Mouse (Mus musculus) stomach, embryonic 14.5 days (tissue): ENCODE measurements around the gene Bpifa5. TPM values are rescaled to one million over a fixed set of nuclear protein-coding genes. Genes with fewer than 3 reads are reported as not detected.

Experiments used
- ATAC-seq: fragments of 200-750 bp; cut with Nextera tagmentation; 2 replicates; pipeline ENCODE4 v1.8.0; 2017; ENCODE audit warnings: low read depth, moderate TSS enrichment; ENCODE audit not compliant: insufficient number of reproducible peaks, insufficient read depth, low FRiP score
- H3K27ac ChIP-seq: fragments of 300-500 bp; sonication (generic); 2 replicates; pipeline ENCODE4 v1.5.1; 2014; ENCODE audit warnings: mild to moderate bottlenecking, low read length, moderate library complexity, mixed read lengths
- H3K27me3 ChIP-seq: fragments of 300-500 bp; sonication (generic); 2 replicates; pipeline ENCODE4 v1.6.1; 2014; ENCODE audit warnings: low read length, control low read depth, mixed read lengths; ENCODE audit not compliant: control insufficient read depth, insufficient read depth
- H3K36me3 ChIP-seq: fragments of 300-500 bp; sonication (generic); 2 replicates; pipeline ENCODE4 v1.6.1; 2014; ENCODE audit warnings: mild to moderate bottlenecking, control low read depth, low read length, moderate library complexity, mixed read lengths; ENCODE audit not compliant: control insufficient read depth, insufficient read depth
- H3K4me1 ChIP-seq: fragments of 300-500 bp; sonication (generic); 2 replicates; pipeline ENCODE4 v1.6.1; 2014; ENCODE audit warnings: low read length, control low read depth, mixed read lengths; ENCODE audit not compliant: control insufficient read depth, insufficient read depth
- H3K4me2 ChIP-seq: fragments of 300-500 bp; sonication (generic); replicated peaks from 2 replicates; pipeline ENCODE4 v1.6.1; 2014; ENCODE audit warnings: low read depth, low read length, control low read depth
- H3K4me3 ChIP-seq: fragments of 300-500 bp; sonication (generic); 2 replicates; pipeline ENCODE4 v1.5.1; 2014; ENCODE audit warnings: low read depth, low read length, control low read depth
- H3K9ac ChIP-seq: fragments of 300-500 bp; sonication (generic); replicated peaks from 2 replicates; pipeline ENCODE4 v1.6.1; 2014; ENCODE audit warnings: low read depth, mild to moderate bottlenecking, control low read depth, low read length, moderate library complexity, mixed read lengths
- H3K9me3 ChIP-seq: fragments of 300-500 bp; sonication (generic); 2 replicates; pipeline ENCODE4 v1.6.1; 2016; ENCODE audit warnings: low read depth, low read length, control low read depth; ENCODE audit not compliant: control insufficient read depth
- WGBS: fragments of 180-500 bp; shearing (Covaris S2); extraction: QIAGEN DNeasy Blood & Tissue Kit; methylation state at CpG from one replicate; pipeline ENCODE4 v1.1.7; 2014; 5-methylcytosine and 5-hydroxymethylcytosine counted together
- polyA plus RNA-seq: library from polyadenylated mRNA; unstranded; fragments of >200 nt; fragmentation: Nextera tagmentation; extraction: Ambion mirVana; gene quantifications from 2 replicates; pipeline ENCODE4 v1.2.1, GENCODE M21; 2014

The Bpifa5 gene
- polyA plus RNA-seq = not detected in 2 replicates

DNA sequence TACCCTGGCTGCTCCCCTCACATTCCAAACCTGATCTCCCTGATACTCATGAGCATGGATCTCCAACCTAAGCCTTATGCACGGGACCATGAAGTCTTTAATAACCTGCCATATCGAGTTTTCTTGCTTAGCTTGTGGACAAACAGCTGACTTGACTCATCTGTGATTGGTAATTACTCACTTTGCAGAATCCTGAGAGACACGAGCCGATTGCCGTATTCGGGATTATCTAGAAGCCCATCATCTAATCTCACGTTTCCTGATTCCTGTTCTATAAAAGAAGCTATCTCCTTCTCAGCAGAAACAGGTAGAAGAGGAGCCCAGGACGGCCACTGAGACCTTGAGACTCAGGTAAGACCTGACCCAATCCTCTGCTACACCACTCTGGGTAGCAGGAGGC lies at the start of gene Bpifa5:
TSS of gene Bpifa5 (plus strand) at position 301 of the 400 bp plus-strand sequence.
- no peak for ATAC-seq
- no peaks in the 10 kb centered on the region for H3K36me3 ChIP-seq
- H3K4me2 ChIP-seq = no peak within 1 kb of the TSS
- WGBS = 74% methylated on average over 8 of the region's 8 CpGs
- H3K27me3 ChIP-seq = no peaks in the 10 kb centered on the region
- H3K4me3 ChIP-seq = no peak within 1 kb of the TSS
- no peak within 1 kb of the TSS for H3K27ac ChIP-seq
- 0 out of 2 replicates have a peak, but pooled peaks cover 3% of the 10 kb centered on the region for H3K9me3 ChIP-seq
- H3K4me1 ChIP-seq = no peaks in the 10 kb centered on the region
- no peak within 1 kb of the TSS for H3K9ac ChIP-seq

DNA sequence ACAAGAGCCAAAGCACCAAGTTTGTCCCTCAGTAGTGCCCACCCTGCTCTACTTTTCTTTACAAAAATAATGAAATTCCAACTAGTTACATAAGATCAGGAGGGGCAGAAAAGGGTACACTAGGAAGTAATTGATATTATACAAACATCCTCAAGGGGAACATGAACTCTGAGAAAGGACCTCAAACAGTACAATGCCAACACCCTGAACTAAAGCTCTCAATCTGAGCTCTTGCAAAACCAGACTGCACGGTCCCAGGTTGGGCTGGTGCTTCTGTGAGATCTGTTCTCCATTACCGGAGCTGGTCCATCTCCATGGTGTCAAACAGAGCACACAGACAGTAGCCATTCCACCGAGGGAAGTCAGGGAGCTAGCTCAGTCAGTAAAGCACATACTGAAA lies 45.0 kb upstream of the Bpifa5 start:
- WGBS = 81% methylated on average over 3 of the region's 3 CpGs
- H3K27me3 ChIP-seq = no peaks in the 10 kb centered on the region
- no peak overlapping the region for H3K27ac ChIP-seq
- H3K36me3 ChIP-seq = no peaks in the 10 kb centered on the region
- no peak overlapping the region for H3K9ac ChIP-seq
- no peak overlapping the region for H3K4me2 ChIP-seq
- no peak for ATAC-seq
- no peak overlapping the region for H3K4me3 ChIP-seq
- no peaks in the 10 kb centered on the region for H3K9me3 ChIP-seq
- no peaks in the 10 kb centered on the region for H3K4me1 ChIP-seq

DNA sequence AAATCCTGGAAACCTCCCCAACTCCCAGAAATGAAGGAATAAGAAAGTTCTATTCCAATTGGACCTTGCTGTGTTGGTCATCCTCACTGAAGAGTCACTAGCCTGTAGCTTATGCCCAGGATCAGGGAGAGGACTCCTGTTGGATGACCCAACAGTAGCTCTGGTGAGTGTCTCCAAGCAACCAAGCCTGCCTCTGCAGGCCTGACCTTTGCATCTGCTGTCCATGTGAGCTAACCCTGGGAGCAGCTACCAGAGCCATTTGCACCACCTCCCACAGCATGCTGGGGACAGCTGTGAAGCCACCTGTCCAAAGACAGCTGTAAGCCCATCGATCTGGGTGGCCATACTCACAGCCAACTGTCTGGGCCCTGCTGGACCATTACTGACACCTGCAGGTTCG lies 32.3 kb upstream of the Bpifa5 start, which contains the start of gene Bpifa3:
TSS of gene Bpifa3 (plus strand) at position 217 of the 400 bp plus-strand sequence.
- H3K4me2 ChIP-seq = no peak within 1 kb of the TSS
- H3K9me3 ChIP-seq = no peaks in the 10 kb centered on the region
- WGBS = 60% methylated on average over 2 of the region's 2 CpGs
- H3K27me3 ChIP-seq = no peaks in the 10 kb centered on the region
- H3K9ac ChIP-seq = no peak within 1 kb of the TSS
- no peak for ATAC-seq
- H3K4me3 ChIP-seq = no peak within 1 kb of the TSS
- no peaks in the 10 kb centered on the region for H3K4me1 ChIP-seq
- H3K27ac ChIP-seq = no peak within 1 kb of the TSS
- no peaks in the 10 kb centered on the region for H3K36me3 ChIP-seq

DNA sequence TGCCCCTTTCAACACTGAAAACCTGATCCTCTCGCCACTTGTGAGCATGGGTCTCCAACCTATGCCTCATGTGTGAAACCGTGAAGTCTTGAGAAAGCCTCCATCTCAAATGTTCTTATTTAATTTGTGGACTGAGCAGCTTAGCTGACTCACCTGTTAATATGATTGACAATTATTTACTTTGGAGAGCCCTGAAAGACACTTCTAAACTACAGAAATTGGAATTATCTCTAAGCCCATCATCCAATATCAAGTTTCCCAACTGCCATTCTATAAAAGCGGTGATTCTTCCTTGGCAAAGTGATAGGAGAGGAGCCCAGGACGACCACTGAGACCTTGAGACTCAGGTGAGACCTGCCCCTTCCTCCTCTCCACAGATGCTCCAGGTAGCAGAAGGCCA lies 19.8 kb upstream of the Bpifa5 start, which contains the start of gene Bpifa1:
TSS of gene Bpifa1 (plus strand) at position 301 of the 400 bp plus-strand sequence.
- no peak within 1 kb of the TSS for H3K4me2 ChIP-seq
- H3K4me3 ChIP-seq = no peak within 1 kb of the TSS
- no peaks in the 10 kb centered on the region for H3K36me3 ChIP-seq
- H3K9me3 ChIP-seq = no peaks in the 10 kb centered on the region
- no peak within 1 kb of the TSS for H3K27ac ChIP-seq
- no peaks in the 10 kb centered on the region for H3K4me1 ChIP-seq
- 78% methylated on average over 4 of the region's 4 CpGs for WGBS
- no peaks in the 10 kb centered on the region for H3K27me3 ChIP-seq
- no peak for ATAC-seq
- no peak within 1 kb of the TSS for H3K9ac ChIP-seq

DNA sequence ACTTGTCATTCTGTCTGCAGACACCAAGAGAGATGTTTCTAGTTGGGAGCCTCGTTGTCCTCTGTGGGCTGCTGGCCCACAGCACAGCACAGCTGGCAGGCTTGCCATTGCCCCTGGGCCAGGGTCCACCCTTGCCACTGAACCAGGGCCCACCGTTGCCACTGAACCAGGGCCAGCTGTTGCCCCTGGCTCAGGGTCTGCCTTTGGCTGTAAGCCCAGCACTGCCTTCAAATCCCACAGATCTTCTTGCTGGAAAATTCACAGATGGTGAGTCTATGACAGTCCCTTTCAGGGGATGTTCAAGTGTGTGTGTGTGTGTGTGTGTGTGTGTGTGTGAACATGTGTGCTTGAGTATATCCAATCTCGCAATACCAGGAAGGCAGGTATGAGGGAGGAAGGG lies 18.7 kb upstream of the Bpifa5 start:
- no peak overlapping the region for H3K4me3 ChIP-seq
- H3K36me3 ChIP-seq = no peaks in the 10 kb centered on the region
- no peak for ATAC-seq
- no peaks in the 10 kb centered on the region for H3K9me3 ChIP-seq
- no peak overlapping the region for H3K27ac ChIP-seq
- no peaks in the 10 kb centered on the region for H3K27me3 ChIP-seq
- 59% methylated on average over 3 of the region's 3 CpGs for WGBS
- no peak overlapping the region for H3K9ac ChIP-seq
- no peak overlapping the region for H3K4me2 ChIP-seq
- H3K4me1 ChIP-seq = no peaks in the 10 kb centered on the region

DNA sequence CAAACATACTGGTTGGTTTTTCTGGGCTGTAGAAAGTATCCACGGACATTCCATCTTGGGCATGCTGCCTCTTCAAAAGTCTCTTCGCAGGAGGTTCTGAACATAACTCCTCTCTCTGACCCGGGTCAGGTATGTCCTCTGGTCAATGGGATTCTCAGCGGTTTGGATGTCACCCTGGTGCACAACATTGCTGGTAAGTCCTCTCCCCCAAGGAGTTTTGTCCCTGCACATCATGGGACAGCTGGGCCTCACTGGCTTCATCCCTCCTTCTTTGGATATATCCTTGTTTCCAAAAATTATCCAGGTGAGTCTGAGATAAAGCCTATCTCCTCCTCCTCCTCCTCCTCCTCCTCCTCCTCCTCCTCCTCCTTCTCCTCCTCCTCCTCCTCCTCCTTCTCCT lies 14.9 kb upstream of the Bpifa5 start:
- Histone ChIP-seq H3K27ac (no peak overlapping the region), H3K36me3 (no peaks in the 10 kb centered on the region), H3K9me3 (no peaks in the 10 kb centered on the region), H3K4me1 (no peaks in the 10 kb centered on the region), H3K9ac (no peak overlapping the region), H3K4me3 (no peak overlapping the region), H3K27me3 (no peaks in the 10 kb centered on the region), H3K4me2 (no peak overlapping the region)
- 78% methylated on average over 4 of the region's 4 CpGs for WGBS
- ATAC-seq = no peak

DNA sequence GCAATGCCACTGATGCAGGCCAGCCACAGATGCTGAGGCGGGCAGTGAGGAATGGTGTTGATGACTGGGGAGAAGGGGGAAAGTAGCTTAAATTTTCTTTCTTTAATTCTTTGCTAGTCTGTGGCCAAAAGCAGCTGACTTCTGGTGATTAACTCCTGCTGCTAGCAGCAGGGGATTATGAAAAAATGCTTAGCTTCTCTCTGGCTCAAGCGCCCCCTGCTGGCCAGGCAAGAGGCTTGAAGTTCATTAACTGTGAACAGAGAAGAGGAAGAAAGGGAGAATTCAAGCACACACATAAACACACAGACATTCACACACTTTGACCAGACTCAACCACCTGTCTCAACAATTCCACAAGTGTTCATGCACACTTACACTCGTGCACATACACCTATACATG lies 4.0 kb upstream of the Bpifa5 start:
- no peak overlapping the region for H3K4me2 ChIP-seq
- 44% methylated on average over 3 of the region's 3 CpGs for whole genome bisulfite sequencing
- H3K27ac ChIP-seq = no peak overlapping the region
- H3K4me3 ChIP-seq = no peak overlapping the region
- H3K9ac ChIP-seq = no peak overlapping the region
- no peaks in the 10 kb centered on the region for H3K27me3 ChIP-seq
- ATAC-seq = no peak
- H3K36me3 ChIP-seq = no peaks in the 10 kb centered on the region
- 0 out of 2 replicates have a peak, but pooled peaks cover 3% of the 10 kb centered on the region for H3K9me3 ChIP-seq
- no peaks in the 10 kb centered on the region for H3K4me1 ChIP-seq

DNA sequence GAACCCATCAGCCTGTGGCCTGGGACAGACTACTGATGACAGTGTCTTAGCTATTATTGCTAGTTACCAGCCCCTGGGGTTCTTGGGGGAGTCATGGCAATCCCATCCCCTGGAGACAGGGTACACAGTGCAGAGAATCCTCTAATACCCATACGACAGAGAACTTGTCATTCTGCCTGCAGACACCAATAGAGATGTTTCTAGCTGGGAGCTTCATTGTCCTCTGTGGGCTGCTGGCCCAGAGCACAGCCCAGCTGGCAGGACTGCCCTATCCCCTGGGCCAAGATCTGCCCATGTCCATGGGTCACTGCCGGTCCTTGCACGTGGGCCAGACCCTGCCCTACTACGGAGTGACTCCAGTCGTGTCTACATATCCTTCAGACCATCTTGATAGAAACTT lies 899 bp downstream of the Bpifa5 start:
- Histone ChIP-seq H3K27ac (no peak overlapping the region), H3K36me3 (no peaks in the 10 kb centered on the region), H3K27me3 (no peaks in the 10 kb centered on the region), H3K4me2 (no peak overlapping the region), H3K4me1 (no peaks in the 10 kb centered on the region), H3K4me3 (no peak overlapping the region), H3K9me3 (0 out of 2 replicates have a peak, but pooled peaks cover 3% of the 10 kb centered on the region), H3K9ac (no peak overlapping the region)
- 89% methylated on average over 5 of the region's 5 CpGs for WGBS
- no peak for ATAC-seq

DNA sequence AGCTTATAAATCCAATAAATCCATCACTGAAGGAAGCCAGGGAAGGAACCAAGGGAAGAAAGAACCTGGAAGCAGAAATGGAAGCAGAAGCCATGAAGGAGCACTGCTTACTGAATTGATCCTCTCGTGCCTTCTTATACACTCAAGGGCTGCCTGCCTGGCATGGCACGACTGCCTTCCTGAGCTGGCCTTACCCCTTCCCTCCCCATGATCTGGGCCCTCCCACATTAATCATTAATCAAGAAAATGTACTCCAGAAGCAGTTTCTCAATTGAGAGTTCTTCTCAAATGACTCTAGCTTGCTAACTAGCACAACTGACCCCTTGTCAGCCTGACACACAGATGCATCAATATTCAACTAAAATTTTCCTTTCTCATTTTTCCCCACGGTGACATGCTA lies 6.8 kb downstream of the Bpifa5 start:
- Histone ChIP-seq H3K4me3 (no peak overlapping the region), H3K36me3 (no peaks in the 10 kb centered on the region), H3K4me2 (no peak overlapping the region), H3K27ac (no peak overlapping the region), H3K9ac (no peak overlapping the region), H3K4me1 (no peaks in the 10 kb centered on the region), H3K27me3 (no peaks in the 10 kb centered on the region), H3K9me3 (no peaks in the 10 kb centered on the region)
- 48% methylated on average over 3 of the region's 3 CpGs for WGBS
- no peak for ATAC-seq
